Mouse (Mus musculus): ENCODE data around the gene Klc1.

GRCm38 (mm10) chr12:111743419-111743818 lies 15.2 kb upstream of the Klc1 start:
- TF ChIP-seq POLR2A (IDR thresholded peaks at IDR 0.05; ENCODE audit: insufficient read depth, low read depth, low read length) (no peak), CTCF (IDR thresholded peaks at IDR 0.05; ENCODE audit: insufficient read depth, low read depth, low read length) (no peak)
